Mouse (Mus musculus): ENCODE data around the gene 4930550C14Rik. TPM values are rescaled to one million over a fixed set of nuclear protein-coding genes. Genes with fewer than 3 reads are reported as not detected.
A peak's percentile ranks its signal among the peaks of the same experiment; 100 is the strongest.

Gene 4930550C14Rik
- total RNA-seq, 1 experiment = 1.2 TPM

DNA sequence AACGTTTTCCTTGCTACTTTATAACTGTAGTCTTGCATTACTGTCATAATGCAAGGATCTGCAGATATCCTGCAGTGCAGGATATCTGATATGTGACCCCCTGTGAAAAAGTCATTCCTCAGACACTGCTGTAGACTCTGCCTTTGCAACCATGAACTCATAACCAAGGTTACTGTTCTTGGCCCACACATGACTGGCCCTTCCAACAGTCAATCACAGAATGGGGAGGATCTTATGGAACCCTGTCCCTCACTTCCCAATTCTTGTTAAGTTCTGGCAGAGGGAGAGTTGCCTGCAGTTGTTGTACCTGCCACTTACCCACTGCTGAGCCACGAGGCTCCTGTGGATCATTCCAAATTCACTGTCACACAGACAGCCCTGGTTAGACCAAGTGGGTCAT is 14.7 kb upstream of the 4930550C14Rik start:
- H3K27ac ChIP-seq (ENCODE audit: insufficient read depth, low read depth, low read length, poor library complexity, severe bottlenecking) = no peak overlapping the region
- H3K4me3 ChIP-seq (ENCODE audit: insufficient read depth in 1 of 2, low read depth in 1 of 2, low read length in 2 of 2, poor library complexity in 1 of 2, severe bottlenecking in 1 of 2) = no peak overlapping the region
- no peaks in the 10 kb centered on the region for H3K9me3 ChIP-seq (ENCODE audit: control insufficient read depth, insufficient read depth, low read depth, low read length)
- DNase-seq (ENCODE audit: low read depth, low spot score) = no peak
- no peaks in the 10 kb centered on the region; the same call in 1 of the 2 replicates for H3K36me3 ChIP-seq (ENCODE audit: control insufficient read depth, insufficient read depth, low read length, poor library complexity, severe bottlenecking)
- no peaks in the 10 kb centered on the region for H3K4me1 ChIP-seq (ENCODE audit: control insufficient read depth in 2 of 2, insufficient read depth in 2 of 2, low read length in 2 of 2, poor library complexity in 1 of 2)
- in situ Hi-C loops (cut with MboI; ENCODE audit: low sequenced_read_pairs in 2 of 2, unreplicated experiment in 2 of 2) = loop anchor here (5.0 to 25.0 kb wide), 2 partner anchors 125 to 130 kb away; no protein-coding TSS in a partner anchor
- H3K9ac ChIP-seq (ENCODE audit: insufficient read depth, low read depth, low read length, poor library complexity, severe bottlenecking) = no peak overlapping the region
- TF ChIP-seq HCFC1 (IDR thresholded peaks at IDR 0.05; ENCODE audit: borderline replicate concordance, insufficient read depth, low read length) = no peak
- TF ChIP-seq ZC3H11A (IDR thresholded peaks at IDR 0.05; ENCODE audit: borderline replicate concordance, low read depth, low read length) = no peak
- TF ChIP-seq ZNF384 (IDR thresholded peaks at IDR 0.05; ENCODE audit: low read depth, low read length) = no peak
- no peak for TF ChIP-seq MAFK (IDR thresholded peaks at IDR 0.05; ENCODE audit: insufficient read depth, low read depth, low read length)
- no peak for TF ChIP-seq CHD2 (IDR thresholded peaks at IDR 0.05; ENCODE audit: low read depth, low read length)

DNA sequence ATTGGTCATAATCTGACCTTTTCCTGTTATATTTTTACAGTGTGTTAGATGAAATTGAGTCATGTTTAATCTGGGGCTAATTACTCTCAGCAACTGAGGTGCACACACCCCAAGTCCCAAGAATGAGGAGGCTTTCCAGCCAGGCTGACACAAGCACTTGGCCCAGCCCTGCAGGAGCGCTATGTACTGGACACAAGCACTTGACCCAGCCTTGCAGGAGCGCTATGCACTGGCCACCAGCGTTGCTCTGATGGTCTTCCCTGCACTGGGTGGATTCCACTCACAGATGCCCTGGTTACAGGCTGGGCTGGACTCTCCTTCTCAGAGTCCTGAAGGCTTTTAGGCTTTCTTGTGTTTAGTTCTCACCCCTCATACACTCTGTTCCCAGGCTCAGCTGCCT is 13.0 kb upstream of the 4930550C14Rik start:
- Histone ChIP-seq H3K4me1 (ENCODE audit: control insufficient read depth in 2 of 2, insufficient read depth in 2 of 2, low read length in 2 of 2, poor library complexity in 1 of 2) (no peaks in the 10 kb centered on the region), H3K27ac (ENCODE audit: insufficient read depth, low read depth, low read length, poor library complexity, severe bottlenecking) (no peak overlapping the region), H3K9me3 (ENCODE audit: control insufficient read depth, insufficient read depth, low read depth, low read length) (no peaks in the 10 kb centered on the region), H3K36me3 (ENCODE audit: control insufficient read depth, insufficient read depth, low read length, poor library complexity, severe bottlenecking) (no peaks in the 10 kb centered on the region; the same call in 1 of the 2 replicates), H3K4me3 (ENCODE audit: insufficient read depth in 1 of 2, low read depth in 1 of 2, low read length in 2 of 2, poor library complexity in 1 of 2, severe bottlenecking in 1 of 2) (no peak overlapping the region), H3K9ac (ENCODE audit: insufficient read depth, low read depth, low read length, poor library complexity, severe bottlenecking) (no peak overlapping the region)
- TF ChIP-seq ZNF384 (IDR thresholded peaks at IDR 0.05; ENCODE audit: low read depth, low read length) (no peak), CHD2 (IDR thresholded peaks at IDR 0.05; ENCODE audit: low read depth, low read length) (no peak), ZC3H11A (IDR thresholded peaks at IDR 0.05; ENCODE audit: borderline replicate concordance, low read depth, low read length) (no peak), HCFC1 (IDR thresholded peaks at IDR 0.05; ENCODE audit: borderline replicate concordance, insufficient read depth, low read length) (no peak), MAFK (IDR thresholded peaks at IDR 0.05; ENCODE audit: insufficient read depth, low read depth, low read length) (no peak)
- in situ Hi-C loops (cut with MboI; ENCODE audit: low sequenced_read_pairs in 2 of 2, unreplicated experiment in 2 of 2) = loop anchor here (5.0 to 25.0 kb wide), 2 partner anchors 127 to 132 kb away; no protein-coding TSS in a partner anchor
- no peak for DNase-seq (ENCODE audit: low read depth, low spot score)

DNA sequence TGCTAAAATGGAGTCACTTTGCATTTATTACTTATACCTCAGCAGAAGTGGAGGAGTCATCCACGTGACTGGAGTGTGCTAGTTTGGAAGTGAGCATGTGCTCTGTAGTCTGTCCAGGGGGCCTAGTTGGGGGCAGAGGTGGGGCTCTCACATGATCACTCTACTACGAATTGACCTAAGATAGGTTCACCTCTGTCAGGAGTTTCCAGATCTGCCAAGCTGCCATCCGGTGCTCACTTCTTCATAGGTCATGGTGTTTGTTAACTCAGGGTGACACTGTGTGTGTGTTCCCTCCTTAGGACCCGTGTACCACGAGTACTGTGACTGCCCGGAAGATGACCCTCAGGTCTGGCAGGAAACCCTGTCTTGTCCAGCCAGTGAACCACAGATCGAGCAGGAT is 12.0 kb upstream of the 4930550C14Rik start:
- TF ChIP-seq ZC3H11A (IDR thresholded peaks at IDR 0.05; ENCODE audit: borderline replicate concordance, low read depth, low read length) = no peak
- TF ChIP-seq HCFC1 (IDR thresholded peaks at IDR 0.05; ENCODE audit: borderline replicate concordance, insufficient read depth, low read length) = no peak
- TF ChIP-seq MAFK (IDR thresholded peaks at IDR 0.05; ENCODE audit: insufficient read depth, low read depth, low read length) = no peak
- no peak for TF ChIP-seq ZNF384 (IDR thresholded peaks at IDR 0.05; ENCODE audit: low read depth, low read length)
- no peak for TF ChIP-seq CHD2 (IDR thresholded peaks at IDR 0.05; ENCODE audit: low read depth, low read length)
- Histone ChIP-seq H3K4me1 (ENCODE audit: control insufficient read depth in 2 of 2, insufficient read depth in 2 of 2, low read length in 2 of 2, poor library complexity in 1 of 2) (no peaks in the 10 kb centered on the region), H3K9ac (ENCODE audit: insufficient read depth, low read depth, low read length, poor library complexity, severe bottlenecking) (no peak overlapping the region), H3K27ac (ENCODE audit: insufficient read depth, low read depth, low read length, poor library complexity, severe bottlenecking) (no peak overlapping the region), H3K36me3 (ENCODE audit: control insufficient read depth, insufficient read depth, low read length, poor library complexity, severe bottlenecking) (no peaks in the 10 kb centered on the region; the same call in 1 of the 2 replicates), H3K9me3 (ENCODE audit: control insufficient read depth, insufficient read depth, low read depth, low read length) (no peaks in the 10 kb centered on the region), H3K4me3 (ENCODE audit: insufficient read depth in 1 of 2, low read depth in 1 of 2, low read length in 2 of 2, poor library complexity in 1 of 2, severe bottlenecking in 1 of 2) (no peak overlapping the region)
- in situ Hi-C loops (cut with MboI; ENCODE audit: low sequenced_read_pairs in 2 of 2, unreplicated experiment in 2 of 2) = loop anchor here in 1 of 2 experiments (25.0 kb wide), 1 partner anchor 128 kb away; no protein-coding TSS in a partner anchor
- no peak for DNase-seq (ENCODE audit: low read depth, low spot score)

DNA sequence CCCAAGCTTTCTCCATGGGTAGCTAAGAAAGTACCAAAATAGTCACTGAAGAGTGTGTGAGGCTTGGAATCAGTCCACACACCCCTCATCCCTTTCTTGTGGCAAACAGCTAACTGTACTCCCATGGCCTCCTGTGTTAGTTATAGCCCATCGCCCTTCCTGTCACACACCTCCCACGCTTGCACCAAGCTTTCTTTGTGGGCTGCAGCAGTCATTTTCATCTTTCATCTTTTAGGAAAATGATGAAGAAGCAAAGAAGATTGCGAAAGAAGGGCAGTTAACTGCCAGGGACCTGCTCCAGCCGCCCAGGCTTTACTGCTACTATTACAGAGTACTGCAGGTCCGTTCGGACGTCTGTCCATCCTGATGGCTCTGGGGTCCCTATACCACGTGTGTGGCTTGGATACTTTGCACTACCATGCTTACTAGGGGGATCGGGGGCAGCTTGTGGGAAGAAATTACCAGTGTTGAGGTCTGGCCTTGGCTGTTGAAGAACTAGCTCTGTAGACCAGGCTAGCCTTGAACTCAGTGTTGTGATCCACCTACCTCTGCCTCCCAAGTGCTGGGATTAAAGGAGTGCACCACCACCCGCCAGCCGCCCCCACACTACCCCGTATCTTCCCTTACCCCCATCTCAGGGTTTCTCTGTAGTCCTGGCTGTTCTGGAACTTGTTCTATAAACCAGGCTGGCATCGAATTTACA is 4.3 kb upstream of the 4930550C14Rik start:
- in situ Hi-C loops (cut with MboI; ENCODE audit: low sequenced_read_pairs in 2 of 2, unreplicated experiment in 2 of 2) = loop anchor here in 1 of 2 experiments (25.0 kb wide), 1 partner anchor 136 kb away; no protein-coding TSS in a partner anchor
- H3K4me3 ChIP-seq (ENCODE audit: insufficient read depth in 1 of 2, low read depth in 1 of 2, low read length in 2 of 2, poor library complexity in 1 of 2, severe bottlenecking in 1 of 2) = peak overlapping the region; percentile 51 to 78
- H3K9ac ChIP-seq (ENCODE audit: insufficient read depth, low read depth, low read length, poor library complexity, severe bottlenecking) = peak overlapping the region; percentile 36
- peaks cover 4% of the 10 kb centered on the region in 2 experiments; a peak in 3 of 4 replicates for H3K4me1 ChIP-seq (ENCODE audit: control insufficient read depth in 2 of 2, insufficient read depth in 2 of 2, low read length in 2 of 2, poor library complexity in 1 of 2)
- no peaks in the 10 kb centered on the region; the same call in 1 of the 2 replicates for H3K36me3 ChIP-seq (ENCODE audit: control insufficient read depth, insufficient read depth, low read length, poor library complexity, severe bottlenecking)
- no peak for DNase-seq (ENCODE audit: low read depth, low spot score)
- H3K9me3 ChIP-seq (ENCODE audit: control insufficient read depth, insufficient read depth, low read depth, low read length) = no peaks in the 10 kb centered on the region
- H3K27ac ChIP-seq (ENCODE audit: insufficient read depth, low read depth, low read length, poor library complexity, severe bottlenecking) = no peak overlapping the region
- TF ChIP-seq HCFC1 (IDR thresholded peaks at IDR 0.05; ENCODE audit: borderline replicate concordance, insufficient read depth, low read length) (0 out of 2 replicates have a peak, but pooled peaks have one; percentile 28), MAFK (IDR thresholded peaks at IDR 0.05; ENCODE audit: insufficient read depth, low read depth, low read length) (no peak)

Measured in ES-E14 (cell line).